Mouse (Mus musculus) lung, postnatal 0 days (tissue): Measurements from ENCODE around the gene Cst13.

Source experiments
- CTCF ChIP-seq: IDR thresholded peaks from 2 replicates; pipeline ENCODE4 v1.5.1; 2016; ENCODE audit warnings: antibody characterized with exemption, mild to moderate bottlenecking
- EP300 ChIP-seq: IDR thresholded peaks from 2 replicates; pipeline ENCODE4 v1.6.1; 2016; ENCODE audit warnings: antibody characterized with exemption, mild to moderate bottlenecking, control low read depth

- TF ChIP-seq CTCF (no peak), EP300 (no peak)
Measured at GRCm38 (mm10) chr2:148872860-148873259, 53.0 kb downstream of the Cst13 start.
